Mouse (Mus musculus) ZHBTc4 (cell line): ENCODE measurements around the gene Mettl21c.
"Not testable (repeated sequence)": the region's sequence is repeated elsewhere in the genome, so short reads cannot be mapped to it uniquely, and the experiment has no call there.

Experiments used
- DNase-seq: peaks from one replicate; pipeline ENCODE4 v3.0.0-alpha.2; 2011; ENCODE audit warnings: low read depth, low spot score

Gene Mettl21c

DNA sequence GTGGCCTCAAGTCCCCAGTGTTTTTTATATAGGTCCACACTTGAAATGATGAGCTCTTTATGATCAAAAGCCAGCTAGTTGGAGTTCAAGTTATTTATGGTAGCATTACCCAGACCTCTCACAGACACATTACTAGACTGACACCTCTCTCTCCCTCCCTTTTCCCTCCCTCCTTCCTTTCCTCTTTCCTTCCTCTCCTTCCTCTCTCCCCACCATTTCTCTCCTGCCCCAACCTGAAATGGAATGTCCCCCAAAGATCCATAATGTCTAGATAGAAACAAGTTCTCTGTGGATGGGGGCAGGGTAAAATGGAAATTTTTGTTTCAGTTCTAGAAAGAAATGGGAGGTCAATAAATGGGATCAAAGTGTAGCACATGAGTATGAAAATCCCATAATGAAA lies at the start of gene Mettl21c:
Gene Mettl21c, minus strand, starts transcription at position 101 of the 400 bp plus-strand sequence.
- no peak for DNase-seq

DNA sequence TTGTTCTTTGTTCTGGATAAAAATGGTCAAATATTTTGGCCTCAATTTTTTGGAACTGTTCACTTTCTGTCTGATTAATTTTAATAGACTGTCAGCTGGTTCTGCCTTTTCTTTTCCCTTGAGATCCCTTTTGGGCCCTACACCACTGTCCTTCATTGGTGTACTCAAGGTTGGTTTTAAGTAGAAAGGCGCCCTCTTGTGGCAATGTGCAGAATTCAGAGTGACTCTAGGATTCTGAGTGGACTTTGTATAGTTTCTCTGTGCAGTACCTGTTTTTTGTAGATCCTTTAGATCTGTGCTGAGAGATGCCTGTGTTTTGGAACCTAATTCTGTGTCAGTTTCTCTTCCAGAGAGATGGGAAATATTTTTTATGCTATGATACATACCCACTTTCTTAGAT lies 44.8 kb upstream of the Mettl21c start:
- DNase-seq: peak; percentile 69

DNA sequence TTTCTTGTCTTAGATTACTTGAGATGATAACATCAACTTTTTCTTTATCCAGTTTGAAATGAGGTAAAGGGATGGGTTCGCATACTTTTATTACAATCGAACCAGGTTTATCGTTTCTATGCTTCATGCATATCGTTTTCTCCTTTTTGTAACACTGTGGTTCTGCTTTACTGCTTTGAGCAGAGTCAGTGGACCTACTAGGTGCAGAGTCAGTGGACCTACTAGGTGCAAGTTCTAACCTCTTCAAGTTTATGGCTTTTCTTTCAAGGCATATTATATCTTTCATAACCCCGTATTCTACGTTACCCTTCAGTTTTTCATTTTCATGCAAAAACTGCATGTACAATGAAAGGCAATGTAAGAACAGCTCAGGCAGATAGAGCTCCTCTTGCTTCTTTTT lies 43.6 kb upstream of the Mettl21c start:
- no peak for DNase-seq

DNA sequence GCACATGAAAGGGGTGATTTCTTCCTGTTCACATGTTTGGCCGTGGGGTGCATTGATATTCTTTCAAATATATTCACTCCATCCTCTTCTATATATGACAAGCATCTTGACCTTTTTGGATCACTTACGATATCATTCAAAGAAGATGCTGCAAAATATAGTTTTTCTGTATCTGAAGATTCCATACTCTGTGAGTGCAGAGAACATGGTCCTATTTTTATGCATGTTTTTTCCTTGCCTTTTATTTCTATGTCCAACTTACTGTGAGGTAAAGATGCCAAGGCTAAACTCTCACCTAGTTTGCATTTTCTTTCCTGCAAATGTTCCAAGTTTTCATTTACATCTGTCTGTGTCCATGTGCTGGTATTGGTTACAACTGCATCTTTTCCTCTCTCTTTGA lies 42.0 kb upstream of the Mettl21c start, which contains the start of gene Gm8251:
Gene Gm8251, minus strand, starts transcription at position 101 of the 400 bp plus-strand sequence.
- DNase-seq: no peak

DNA sequence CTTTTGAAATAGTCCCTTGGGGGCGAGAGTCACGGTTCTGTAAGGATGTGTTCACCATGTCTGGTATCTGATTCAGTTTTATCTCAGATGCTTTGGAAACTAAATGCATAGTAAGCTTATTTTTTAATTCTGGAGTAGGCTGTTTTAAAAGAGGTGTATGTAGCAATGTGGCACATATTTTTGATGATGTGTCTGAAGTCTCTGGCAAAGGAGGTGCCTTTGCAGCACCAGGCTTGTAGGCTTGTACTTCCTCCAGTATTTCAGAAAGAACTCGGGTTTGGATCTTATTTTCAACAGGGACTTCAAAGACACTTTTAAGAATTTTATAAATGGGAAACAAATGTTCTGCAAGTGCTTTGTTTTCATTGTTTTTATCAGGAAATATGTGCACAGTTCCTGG lies 38.0 kb upstream of the Mettl21c start:
- DNase-seq: no peak

DNA sequence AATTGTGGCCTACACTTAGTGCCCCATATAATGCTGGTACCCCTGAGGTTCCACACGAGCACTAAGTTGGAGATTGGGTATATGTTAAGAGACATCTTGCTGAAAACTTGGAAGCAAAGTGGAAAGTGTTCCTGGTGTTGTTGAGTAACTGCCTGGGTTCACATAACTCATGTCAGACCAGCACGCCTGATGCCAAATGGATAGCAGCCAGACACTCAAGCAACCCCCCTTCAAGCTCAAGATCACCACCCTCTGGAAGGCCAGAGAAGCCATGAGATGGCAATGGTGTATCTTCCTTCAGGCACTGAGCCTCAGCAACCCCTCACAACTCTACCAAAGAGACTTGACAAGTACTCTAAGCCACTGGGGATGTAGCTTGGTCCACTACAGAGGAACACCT lies 26.7 kb upstream of the Mettl21c start:
- DNase-seq: no peak

DNA sequence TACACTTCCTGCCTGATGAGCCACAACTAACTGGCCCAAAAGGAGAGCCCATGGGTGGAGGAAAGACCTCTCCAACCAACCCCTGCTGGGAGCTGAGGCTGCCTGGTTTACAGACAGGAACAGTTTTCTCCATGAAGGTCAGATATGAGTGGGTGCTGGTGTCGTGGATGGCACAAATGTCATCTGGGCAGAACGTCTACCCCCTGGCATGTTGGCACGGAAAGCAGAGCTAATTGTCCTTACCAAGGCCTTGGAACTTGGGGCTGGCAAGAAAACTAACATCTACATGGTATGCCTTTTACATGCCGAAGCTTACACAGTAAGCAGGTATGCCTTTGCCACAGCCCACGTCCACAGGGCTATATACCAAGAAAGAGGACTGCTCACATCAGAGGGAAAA lies 25.9 kb upstream of the Mettl21c start:
- DNase-seq: not testable (repeated sequence)

DNA sequence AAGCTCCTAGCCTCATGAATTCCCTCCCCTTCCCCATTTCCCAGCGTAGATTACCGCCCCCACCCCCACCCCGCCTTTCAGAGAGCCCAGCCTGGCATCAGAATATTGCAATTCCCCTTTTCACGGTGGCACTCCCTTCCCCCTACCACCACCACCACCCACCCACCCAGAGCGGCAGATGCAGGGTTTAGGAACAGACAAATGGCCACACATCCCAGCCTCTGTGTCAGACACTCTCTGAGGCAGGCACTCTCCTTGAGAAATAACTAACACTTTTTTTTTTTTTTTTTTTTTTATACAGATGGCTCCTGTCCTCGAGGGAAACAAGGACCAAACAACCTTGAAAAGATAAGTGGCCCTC lies 22.7 kb upstream of the Mettl21c start:
- peak; percentile 7 for DNase-seq

DNA sequence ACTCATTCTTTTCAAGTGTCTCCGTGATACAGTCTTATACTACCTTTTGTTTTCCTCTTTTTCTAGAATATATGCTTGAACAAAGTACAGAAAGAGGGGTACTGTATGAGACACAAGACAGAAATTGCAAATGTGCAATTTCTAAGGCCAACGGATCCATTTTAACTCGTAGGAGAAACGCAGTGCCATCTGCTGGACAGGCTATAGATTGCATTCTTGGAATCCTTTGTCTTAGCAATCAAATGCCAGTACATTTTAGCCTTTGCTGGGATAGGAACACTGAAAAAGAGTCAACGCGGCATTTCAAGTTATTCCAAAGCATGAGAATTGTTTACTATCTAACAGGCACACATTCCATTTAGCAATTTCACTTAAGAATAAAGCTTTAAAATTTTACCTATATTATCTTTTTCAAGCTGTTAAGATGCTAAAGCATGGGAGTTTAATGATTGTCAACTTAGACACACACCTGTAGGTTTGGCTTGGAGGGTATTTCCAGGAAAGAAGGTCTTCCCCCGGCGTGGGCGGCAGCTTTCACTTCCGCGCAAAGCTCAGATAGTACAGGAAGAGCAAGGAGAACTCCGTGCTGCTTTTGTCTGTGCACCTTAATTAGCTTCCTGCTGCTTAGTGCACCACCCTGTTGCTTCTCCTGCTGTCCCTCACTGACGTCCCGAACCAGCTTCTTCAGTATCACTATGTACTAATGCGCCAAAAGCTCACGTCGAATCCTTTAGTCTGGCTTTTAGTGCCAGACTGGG lies 22.1 kb upstream of the Mettl21c start:
- DNase-seq: peak; percentile 72

DNA sequence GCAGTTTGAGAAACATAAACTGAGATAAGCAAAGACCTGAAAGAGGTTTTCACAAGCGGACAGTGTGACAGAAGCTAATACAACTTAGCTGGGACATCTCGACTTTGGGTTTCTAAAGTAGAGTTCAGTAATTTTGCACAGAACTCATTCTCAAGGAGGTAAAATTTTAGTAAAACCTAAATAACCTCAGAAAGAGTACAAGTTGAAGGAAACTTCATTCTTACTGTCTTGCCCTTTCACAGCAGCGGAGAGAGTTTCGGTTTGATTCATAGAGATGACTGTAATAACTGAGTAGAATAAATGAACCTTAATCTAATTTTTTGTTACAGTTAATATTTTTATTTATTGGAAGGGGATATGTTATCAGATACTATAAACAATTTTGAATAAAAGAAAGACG lies 13.1 kb upstream of the Mettl21c start:
- DNase-seq: no peak

DNA sequence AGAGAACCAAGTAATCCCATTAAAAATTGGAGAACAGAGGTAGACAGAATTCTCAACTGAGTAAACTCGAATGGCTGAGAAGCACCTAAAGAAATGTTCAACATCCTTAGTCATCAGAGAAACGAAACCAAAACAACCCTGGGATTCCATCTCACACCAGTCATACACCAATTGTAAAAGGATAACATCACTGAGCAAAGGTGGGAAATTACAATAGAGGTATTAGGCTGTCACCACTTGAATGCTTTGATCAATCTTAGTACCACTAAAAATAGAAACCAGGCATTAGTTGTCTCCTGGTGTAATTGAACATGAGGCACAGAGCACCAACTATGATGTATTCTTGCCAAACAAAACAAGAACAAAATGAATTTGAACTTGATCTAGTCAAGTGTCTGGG lies 12.4 kb upstream of the Mettl21c start:
- DNase-seq: no peak

DNA sequence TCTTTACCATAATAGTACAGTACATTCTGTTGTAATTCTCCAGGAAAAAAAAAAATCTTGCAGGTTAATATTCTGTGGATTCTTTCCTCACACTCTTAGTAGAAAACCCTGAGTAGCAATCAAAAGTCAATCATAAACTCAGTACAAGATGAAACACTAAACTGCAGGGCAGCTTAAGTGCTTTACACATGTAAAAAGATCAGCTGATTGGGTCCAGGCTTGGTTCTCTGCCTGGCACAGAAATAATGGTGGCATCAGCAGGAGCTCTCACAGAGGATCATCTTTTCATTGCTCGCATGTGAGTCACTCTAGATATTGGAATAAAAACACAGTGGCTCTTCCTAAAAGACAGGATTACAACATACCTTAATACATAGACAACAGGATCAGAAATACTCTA lies 7.8 kb upstream of the Mettl21c start:
- DNase-seq: no peak

DNA sequence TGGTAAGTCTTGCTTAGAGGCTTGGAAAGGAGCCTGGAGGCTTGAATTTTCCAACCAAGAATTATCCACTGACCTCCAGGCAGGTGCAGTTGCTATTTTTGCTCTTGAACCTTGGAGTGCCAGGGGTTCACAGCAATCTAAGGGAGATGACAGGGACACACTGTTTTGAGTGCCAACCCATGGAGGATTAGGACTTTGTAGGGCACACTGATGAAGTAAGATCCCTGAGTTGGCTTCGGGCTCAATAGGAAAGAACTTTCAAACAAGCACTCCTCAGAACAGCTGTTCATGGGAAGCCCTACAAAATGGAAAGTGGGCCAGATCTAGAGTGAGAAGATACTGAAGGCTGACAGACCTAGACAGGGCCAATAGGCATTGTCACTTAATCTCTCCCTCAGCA lies 2.8 kb upstream of the Mettl21c start:
- no peak for DNase-seq

DNA sequence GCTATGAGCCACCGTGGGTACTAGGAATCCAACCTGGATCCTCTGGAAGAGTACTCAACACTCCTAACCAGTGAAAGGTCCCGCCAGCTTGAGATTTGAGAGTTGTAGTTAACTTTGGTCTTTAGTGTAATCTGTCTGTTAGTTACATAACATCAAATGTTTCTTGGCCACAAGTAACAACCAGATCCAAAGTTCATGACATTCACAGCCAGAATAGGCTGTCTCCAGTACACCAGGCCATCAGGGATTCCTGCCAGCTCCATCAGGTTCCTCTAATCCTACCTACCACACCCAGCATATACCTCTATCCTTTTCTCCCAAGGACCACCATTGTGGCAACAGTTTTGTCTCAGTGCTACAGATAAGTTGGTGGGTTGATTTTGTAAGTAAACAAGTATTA lies 4.3 kb downstream of the Mettl21c start:
- no peak for DNase-seq

DNA sequence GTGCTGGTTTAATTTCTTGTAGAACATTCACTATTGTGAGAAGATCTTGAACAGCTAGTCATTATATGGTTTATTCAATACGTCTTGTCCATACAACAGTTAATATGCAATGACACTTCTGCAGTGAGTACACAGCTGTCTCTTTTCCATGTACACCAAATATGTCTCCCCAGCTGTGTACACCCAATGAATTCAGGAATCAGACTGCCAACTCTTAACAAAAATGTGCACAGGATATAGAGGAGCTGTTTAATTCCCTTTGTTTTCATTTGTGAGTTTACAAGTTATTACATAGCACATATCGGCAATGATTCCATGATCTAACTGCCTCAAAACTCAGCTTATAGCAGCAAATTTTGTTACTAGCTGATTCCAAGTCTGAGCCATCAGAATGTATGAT lies 15.3 kb downstream of the Mettl21c start:
- no peak for DNase-seq

DNA sequence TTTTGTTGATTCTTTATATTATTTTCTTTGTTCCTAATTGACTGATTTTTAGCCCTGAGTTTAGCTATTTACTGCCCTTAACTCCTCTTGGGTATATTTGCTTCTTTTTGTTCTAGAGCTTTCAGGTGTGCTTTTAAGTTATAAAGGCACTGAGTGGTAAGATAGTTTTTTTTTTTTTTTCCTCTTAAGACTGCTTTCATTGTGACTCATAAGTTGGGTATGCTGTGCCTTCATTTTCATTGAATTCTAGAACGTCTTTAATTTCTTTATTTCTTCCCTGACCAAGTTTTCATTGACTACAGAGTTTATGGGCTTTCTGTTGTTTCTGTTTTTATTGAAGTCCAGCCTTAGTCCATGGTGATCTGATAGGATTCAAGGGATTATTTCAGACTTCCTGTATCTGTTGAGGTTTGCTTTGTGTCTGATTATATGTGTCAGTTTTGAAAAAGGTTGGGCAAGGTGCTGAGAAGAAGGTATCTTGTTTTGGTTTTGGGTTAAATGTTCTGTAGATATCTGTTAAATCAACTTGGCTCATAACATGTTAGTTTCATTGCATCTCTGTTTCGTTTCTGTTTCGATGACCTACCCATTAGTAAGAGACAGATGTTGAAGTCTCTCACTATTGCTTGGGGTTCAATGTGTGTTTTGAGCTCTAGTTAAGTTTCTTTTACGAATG lies 22.8 kb downstream of the Mettl21c start:
- no peak for DNase-seq

DNA sequence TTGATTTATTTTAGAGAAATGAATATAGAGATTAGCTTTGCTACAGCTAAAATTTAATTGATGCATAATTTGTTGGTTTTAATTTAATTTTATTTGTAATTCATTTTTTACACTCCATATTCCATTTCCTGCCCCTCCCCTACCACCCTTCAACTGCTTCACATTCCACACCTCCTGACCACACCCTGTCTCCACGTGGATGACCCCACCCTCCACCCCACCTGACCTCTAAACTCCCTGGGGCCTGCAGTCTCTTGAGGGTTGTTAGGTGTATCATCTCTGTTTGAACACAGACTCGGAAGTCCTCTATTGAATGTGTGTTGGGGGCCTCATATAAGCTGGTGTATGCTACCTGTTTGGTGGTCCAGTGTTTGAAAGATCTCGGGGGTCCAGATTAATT lies 48.7 kb downstream of the Mettl21c start:
- DNase-seq: peak; percentile 72

DNA sequence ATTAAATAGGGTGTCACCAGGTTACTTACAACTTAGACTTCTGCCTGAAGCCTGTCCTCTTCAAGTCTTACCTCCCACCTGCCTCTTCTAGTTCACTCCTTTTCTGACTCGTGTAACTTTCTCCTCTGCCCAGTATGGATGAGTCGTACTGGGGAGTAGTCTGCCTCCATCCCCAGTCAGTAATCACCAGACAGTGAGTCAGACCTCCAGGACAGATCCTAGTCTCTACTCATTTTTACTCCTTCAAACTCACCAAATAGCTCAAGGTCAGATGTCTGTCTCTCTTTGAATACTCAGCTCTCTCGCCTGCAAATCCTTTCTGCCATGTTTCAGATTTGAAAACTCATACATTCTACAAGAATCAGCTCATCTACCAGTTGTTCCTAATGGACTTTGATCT lies 50.5 kb downstream of the Mettl21c start:
- no peak for DNase-seq

DNA sequence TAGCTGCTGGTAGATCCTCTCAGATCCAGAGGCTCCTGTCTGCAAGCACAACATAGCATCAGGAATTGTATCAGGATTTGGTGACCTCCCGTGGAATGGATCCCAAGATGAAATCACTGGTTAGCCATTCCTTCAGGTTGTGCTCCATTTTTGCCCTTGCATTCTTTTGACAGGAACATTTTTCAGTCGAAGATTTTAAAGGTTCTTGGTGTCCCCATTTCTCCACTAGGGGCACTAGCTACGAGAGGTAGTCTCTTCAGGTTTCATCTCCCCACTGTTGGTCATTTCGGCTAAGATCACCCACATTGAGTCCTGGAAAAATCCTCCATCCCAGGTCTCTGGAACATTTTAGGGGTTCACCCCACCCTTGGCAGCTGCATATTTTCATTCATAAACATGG lies 53.1 kb downstream of the Mettl21c start:
- peak; percentile 44 for DNase-seq

DNA sequence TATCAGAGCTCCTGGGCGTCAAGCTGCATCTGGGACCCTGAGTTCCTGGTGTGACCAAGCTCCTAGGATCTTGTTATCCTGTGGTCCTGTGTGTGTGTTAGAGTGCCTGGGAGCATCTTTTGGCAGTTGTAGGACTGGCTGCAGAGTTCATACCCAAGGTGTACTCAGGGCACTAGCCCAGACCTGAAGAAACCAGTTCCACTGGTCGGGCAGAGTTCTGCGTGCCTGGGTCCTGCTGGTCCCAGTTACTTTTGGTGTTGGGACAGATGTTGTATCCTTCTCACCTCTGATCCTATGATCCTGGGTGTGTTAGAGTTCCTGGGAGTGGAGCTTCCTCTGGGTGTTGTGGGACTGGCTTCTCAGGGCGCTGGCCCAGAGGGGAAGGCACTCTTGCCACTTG lies 55.5 kb downstream of the Mettl21c start:
- DNase-seq: peak; percentile 22
